Mouse (Mus musculus) small intestine, adult 2 months (tissue): ENCODE measurements around the gene Ehd1.

ENCODE experiments used
- CTCF ChIP-seq: fragments of 200-500 bp; IDR thresholded peaks from 2 replicates; pipeline ENCODE4 v1.5.1; 2012; ENCODE audit warnings: low read depth, mild to moderate bottlenecking, control low read depth, inconsistent platforms, low read length, moderate library complexity, mixed read lengths; ENCODE audit not compliant: insufficient replicate concordance, insufficient read length; ENCODE audit errors: extremely low read depth
- POLR2A ChIP-seq: fragments of 200-500 bp; IDR thresholded peaks from 2 replicates; pipeline ENCODE4 v1.6.1; 2012; ENCODE audit warnings: low read depth, mild to moderate bottlenecking, control low read depth, inconsistent platforms, low read length, moderate library complexity

- TF ChIP-seq CTCF (no peak), POLR2A (no peak)
These were observed 67.5 kb downstream of the Ehd1 start for GRCm38 (mm10) chr19:6343996-6344395.
